Mouse (Mus musculus) liver, adult 2 months (tissue): ENCODE measurements at regions not wholly inside any gene's neighbourhood (a gene's known extent, or its start where the extent isn't known, plus 50 kb on each side); places are given as distances from the start of the nearest gene placed in this dataset.

Experiments used
- CTCF ChIP-seq: fragments of 200-500 bp; IDR thresholded peaks from 2 replicates; pipeline ENCODE4 v1.5.1; 2011; ENCODE audit warnings: low read depth, low read length, control low read depth
- POLR2A ChIP-seq: fragments of 200-500 bp; IDR thresholded peaks from 2 replicates; pipeline ENCODE4 v1.6.1; 2011; ENCODE audit warnings: low read length, control low read depth; ENCODE audit not compliant: insufficient read depth; ENCODE audit errors: extremely low read depth

DNA sequence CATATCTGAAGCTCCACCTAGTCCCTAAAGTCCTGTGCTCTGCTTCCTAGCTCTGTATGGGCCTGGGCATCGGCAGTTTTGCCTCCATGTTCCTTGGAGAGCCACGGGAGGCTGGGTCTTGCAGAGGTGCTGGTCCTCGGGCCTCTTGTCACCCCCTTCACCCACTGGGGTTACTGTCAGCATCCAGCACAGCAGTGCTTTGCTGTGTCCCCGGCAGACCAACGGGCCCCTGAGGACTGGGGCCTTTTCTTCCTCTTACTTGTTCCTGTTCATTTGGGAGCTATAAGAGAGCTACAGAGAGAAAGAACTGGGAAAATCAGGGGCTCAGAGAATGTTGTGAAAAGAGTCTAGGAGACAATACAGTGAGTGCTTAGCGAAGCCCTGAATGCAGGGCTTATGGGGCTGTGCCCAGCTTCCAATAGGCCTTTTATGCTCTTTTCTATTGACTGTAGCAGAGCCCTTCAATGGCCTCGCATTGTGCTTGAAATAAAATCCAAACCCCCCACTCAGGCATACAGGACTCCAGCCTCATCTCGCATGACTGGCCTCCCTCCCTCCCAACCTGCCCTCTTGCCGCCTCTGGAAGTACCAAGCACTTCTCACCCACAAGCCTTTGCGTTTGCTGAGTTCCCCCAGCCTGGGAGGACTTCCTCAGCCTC is 224.9 kb upstream of the Habp2 start:
- TF ChIP-seq POLR2A: no peak
- TF ChIP-seq CTCF: no peak
